In genomic region chr14:76151820-76152161, GRCm38 (mm10) we compare ENCODE assay signal across 8 mouse cellular contexts. TPM values are rescaled to one million over a fixed set of nuclear protein-coding genes. Genes with fewer than 3 reads are reported as not detected.
DNase-seq lines count a peak whose midpoint lies in the region; ATAC-seq and TF ChIP-seq lines count a peak whose summit lies in the region.

No protein-coding gene starts in this region.

- WGBS in kidney, postnatal 0 days, result under 1% methylated on average over 10 of the region's 10 CpGs
- WGBS in embryonic facial prominence, embryonic 11.5 days, result 0% methylated on average over 10 of the region's 10 CpGs
- WGBS in hindbrain, postnatal 0 days, result under 1% methylated on average over 10 of the region's 10 CpGs
- 0% methylated on average over 10 of the region's 10 CpGs for WGBS in midbrain, postnatal 0 days

- ATAC-seq in kidney, postnatal 0 days (replicated peaks; ENCODE audit: low FRiP score, low read depth), result no peak
- ATAC-seq in embryonic facial prominence, embryonic 11.5 days (replicated peaks; ENCODE audit: insufficient number of reproducible peaks, low FRiP score, low TSS enrichment, low read depth), result no peak
- no peak for ATAC-seq in hindbrain, postnatal 0 days
- ATAC-seq in midbrain, postnatal 0 days (ENCODE audit: low FRiP score), result no peak

- peak overlapping the region; percentile 73 for H3K4me2 ChIP-seq in kidney, postnatal 0 days (ENCODE audit: low read length)
- peak overlapping the region; percentile 72 for H3K4me2 ChIP-seq in embryonic facial prominence, embryonic 11.5 days (ENCODE audit: low read depth, low read length)
- peak overlapping the region; percentile 71 for H3K4me2 ChIP-seq in hindbrain, postnatal 0 days (ENCODE audit: low read depth, low read length)
- peak overlapping the region; percentile 61 for H3K4me2 ChIP-seq in midbrain, postnatal 0 days (ENCODE audit: low read depth, low read length, poor library complexity, severe bottlenecking)

- peak overlapping the region; percentile 93 for H3K9ac ChIP-seq in kidney, postnatal 0 days (ENCODE audit: low read depth, low read length)
- H3K9ac ChIP-seq in embryonic facial prominence, embryonic 11.5 days (replicated peaks; ENCODE audit: low read length), result peak overlapping the region; percentile 85
- H3K9ac ChIP-seq in hindbrain, postnatal 0 days (replicated peaks; ENCODE audit: low read length), result peak overlapping the region; percentile 71
- H3K9ac ChIP-seq in midbrain, postnatal 0 days (replicated peaks; ENCODE audit: low read length, poor library complexity, severe bottlenecking), result peak overlapping the region; percentile 72; the same call in 1 of the 2 replicates

- no peak for TF ChIP-seq CTCF in kidney, postnatal 0 days (IDR thresholded peaks at IDR 0.05; ENCODE audit: low read depth)
- TF ChIP-seq CTCF in hindbrain, postnatal 0 days (IDR thresholded peaks at IDR 0.05; ENCODE audit: low read depth), result no peak
- TF ChIP-seq CTCF in midbrain, postnatal 0 days (IDR thresholded peaks at IDR 0.05), result no peak

- DNase-seq in kidney, postnatal 0 days (ENCODE audit: low spot score), result no peak
- DNase-seq in kidney, postnatal 25 days, result no peak
- DNase-seq in embryonic facial prominence, embryonic 11.5 days (ENCODE audit: low spot score), result no peak
- DNase-seq in hindbrain, postnatal 0 days (ENCODE audit: low spot score), result no peak
- DNase-seq in midbrain, postnatal 0 days (ENCODE audit: low spot score), result no peak
- DNase-seq in layer of hippocampus, postnatal 25 days (ENCODE audit: extremely low spot score in 1 of 2, low spot score in 1 of 2), result no peak
- no peak for DNase-seq in left cerebral cortex, adult 11 months (ENCODE audit: low spot score)
- no peak for DNase-seq in ovary, adult 18-20 months (ENCODE audit: low spot score)

- no peaks in the 10 kb centered on the region for H3K9me3 ChIP-seq in kidney, postnatal 0 days (replicated peaks; ENCODE audit: low read length)
- H3K9me3 ChIP-seq in embryonic facial prominence, embryonic 11.5 days (replicated peaks; ENCODE audit: control insufficient read depth, low read length), result no peaks in the 10 kb centered on the region
- no peaks in the 10 kb centered on the region for H3K9me3 ChIP-seq in hindbrain, postnatal 0 days (ENCODE audit: low read length)
- H3K9me3 ChIP-seq in midbrain, postnatal 0 days (ENCODE audit: low read length), result no peaks in the 10 kb centered on the region

- H3K36me3 ChIP-seq in kidney, postnatal 0 days (ENCODE audit: insufficient read depth, low read length), result no peaks in the 10 kb centered on the region
- H3K36me3 ChIP-seq in embryonic facial prominence, embryonic 11.5 days (replicated peaks; ENCODE audit: control insufficient read depth, insufficient read depth, low read depth, low read length), result no peaks in the 10 kb centered on the region
- no peaks in the 10 kb centered on the region for H3K36me3 ChIP-seq in hindbrain, postnatal 0 days (ENCODE audit: insufficient read depth, low read length)
- no peaks in the 10 kb centered on the region for H3K36me3 ChIP-seq in midbrain, postnatal 0 days (ENCODE audit: insufficient read depth, low read length)

- 0 out of 2 replicates have a peak, but pooled peaks cover 9% of the 10 kb centered on the region for H3K4me1 ChIP-seq in kidney, postnatal 0 days (replicated peaks; ENCODE audit: insufficient read depth, low read length)
- no peaks in the 10 kb centered on the region for H3K4me1 ChIP-seq in embryonic facial prominence, embryonic 11.5 days (ENCODE audit: control insufficient read depth, insufficient read depth, low read length)
- no peaks in the 10 kb centered on the region for H3K4me1 ChIP-seq in hindbrain, postnatal 0 days (ENCODE audit: insufficient read depth, low read length)
- H3K4me1 ChIP-seq in midbrain, postnatal 0 days (ENCODE audit: insufficient read depth, low read length), result no peaks in the 10 kb centered on the region

- peak overlapping the region; percentile 99 for H3K27ac ChIP-seq in kidney, postnatal 0 days
- H3K27ac ChIP-seq in embryonic facial prominence, embryonic 11.5 days (replicated peaks; ENCODE audit: low read depth, low read length), result peak overlapping the region; percentile 96
- peak overlapping the region; percentile 97; the same call in 1 of the 2 replicates for H3K27ac ChIP-seq in hindbrain, postnatal 0 days
- peak overlapping the region; percentile 93 for H3K27ac ChIP-seq in midbrain, postnatal 0 days (ENCODE audit: low read depth, low read length)

- peak overlapping the region; percentile 80 for H3K4me3 ChIP-seq in kidney, postnatal 0 days (replicated peaks; ENCODE audit: low read depth, low read length)
- H3K4me3 ChIP-seq in embryonic facial prominence, embryonic 11.5 days (ENCODE audit: low read depth, low read length), result peak overlapping the region; percentile 71
- H3K4me3 ChIP-seq in hindbrain, postnatal 0 days (ENCODE audit: low read length), result peak overlapping the region; percentile 77
- peak overlapping the region; percentile 61 for H3K4me3 ChIP-seq in midbrain, postnatal 0 days (ENCODE audit: low read depth, low read length)

- no peaks in the 10 kb centered on the region for H3K27me3 ChIP-seq in kidney, postnatal 0 days (ENCODE audit: insufficient read depth, low read length)
- H3K27me3 ChIP-seq in embryonic facial prominence, embryonic 11.5 days (ENCODE audit: control insufficient read depth, insufficient read depth, low read length), result no peaks in the 10 kb centered on the region
- H3K27me3 ChIP-seq in hindbrain, postnatal 0 days (ENCODE audit: insufficient read depth, low read length), result no peaks in the 10 kb centered on the region
- no peaks in the 10 kb centered on the region for H3K27me3 ChIP-seq in midbrain, postnatal 0 days (ENCODE audit: insufficient read depth, low read length)

RNA-seq across cellular contexts. Expression of gene Nufip1, which starts 41.1 kb away (rescaled TPM):
- 13.2 and 13.8 TPM in 2 replicates for polyA plus RNA-seq in kidney, postnatal 0 days (2015; fragmentation: Nextera tagmentation; extraction: Ambion mirVana)
- polyA plus RNA-seq in embryonic facial prominence, embryonic 11.5 days (2014; fragmentation: Nextera tagmentation; extraction: Ambion mirVana), result 18.7 and 22.1 TPM in 2 replicates
- total RNA-seq in hindbrain, postnatal 0 days (2014; rRNA removed), result 11.3 and 12.0 TPM in 2 replicates
- polyA plus RNA-seq in hindbrain, postnatal 0 days (2015; fragmentation: Nextera tagmentation; extraction: Ambion mirVana), result 12.5 and 13.5 TPM in 2 replicates
- 10.4 and 10.6 TPM in 2 replicates for total RNA-seq in midbrain, postnatal 0 days (2014; rRNA removed)
- polyA plus RNA-seq in midbrain, postnatal 0 days (2015; fragmentation: Nextera tagmentation; extraction: Ambion mirVana), result 12.8 and 14.3 TPM in 2 replicates
- 1 to 10 TPM; 7.8 to 8.2 TPM for total RNA-seq in layer of hippocampus, postnatal 25 days (2021)

RNA-seq across cellular contexts. Expression of gene Gpalpp1, which starts 41.2 kb away (rescaled TPM):
- polyA plus RNA-seq in kidney, postnatal 0 days (2015; fragmentation: Nextera tagmentation; extraction: Ambion mirVana), result 9.7 and 10.0 TPM in 2 replicates
- 15.3 and 17.4 TPM in 2 replicates for polyA plus RNA-seq in embryonic facial prominence, embryonic 11.5 days (2014; fragmentation: Nextera tagmentation; extraction: Ambion mirVana)
- 11.1 and 14.2 TPM in 2 replicates for total RNA-seq in hindbrain, postnatal 0 days (2014; rRNA removed)
- 7.1 and 8.1 TPM in 2 replicates for polyA plus RNA-seq in hindbrain, postnatal 0 days (2015; fragmentation: Nextera tagmentation; extraction: Ambion mirVana)
- total RNA-seq in midbrain, postnatal 0 days (2014; rRNA removed), result 18.6 and 20.2 TPM in 2 replicates
- polyA plus RNA-seq in midbrain, postnatal 0 days (2015; fragmentation: Nextera tagmentation; extraction: Ambion mirVana), result 8.3 and 8.6 TPM in 2 replicates
- total RNA-seq in layer of hippocampus, postnatal 25 days (2021), result 10 to 100 TPM; 23.4 to 23.6 TPM
